Mouse (Mus musculus) fat pad, adult 2 months (tissue): ENCODE data around the gene Fndc8.

Source experiments
- DNase-seq: peaks from one replicate; pipeline ENCODE4 v3.0.0-alpha.2; 2011; ENCODE audit warnings: low read depth, low spot score; ENCODE audit errors: extremely low read depth

The Fndc8 gene

DNA sequence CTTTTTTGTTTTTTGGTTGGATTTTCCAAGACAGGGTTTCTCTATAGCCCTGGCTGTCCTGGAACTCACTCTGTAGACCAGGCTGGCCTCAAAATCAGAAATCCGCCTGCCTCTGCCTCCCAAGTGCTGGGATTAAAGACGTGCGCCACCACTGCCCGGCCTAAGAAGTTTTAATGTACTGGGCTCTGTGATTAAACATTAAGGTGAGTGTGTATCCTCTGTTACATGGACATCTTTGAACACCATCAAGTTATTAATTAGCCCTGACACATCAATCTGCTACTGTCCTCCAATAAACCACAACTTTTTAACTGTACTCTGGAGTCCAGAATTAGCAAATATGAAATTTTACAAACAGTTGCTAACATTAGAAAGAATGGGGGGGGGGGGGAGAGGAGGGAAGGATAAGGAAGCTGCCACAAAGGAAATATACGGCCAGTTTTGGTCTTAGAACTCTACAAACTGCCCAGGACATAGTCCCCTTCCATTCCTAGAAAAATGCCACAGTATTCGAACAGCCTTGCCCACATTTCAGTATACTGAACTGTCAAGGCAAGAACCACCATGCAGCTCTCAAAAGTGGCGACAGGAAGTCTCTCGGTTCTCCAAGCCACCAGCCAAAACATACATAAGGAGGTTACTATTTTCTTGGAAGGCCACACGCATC, 22.3 kb upstream of the Fndc8 start:
- DNase-seq, result no peak

DNA sequence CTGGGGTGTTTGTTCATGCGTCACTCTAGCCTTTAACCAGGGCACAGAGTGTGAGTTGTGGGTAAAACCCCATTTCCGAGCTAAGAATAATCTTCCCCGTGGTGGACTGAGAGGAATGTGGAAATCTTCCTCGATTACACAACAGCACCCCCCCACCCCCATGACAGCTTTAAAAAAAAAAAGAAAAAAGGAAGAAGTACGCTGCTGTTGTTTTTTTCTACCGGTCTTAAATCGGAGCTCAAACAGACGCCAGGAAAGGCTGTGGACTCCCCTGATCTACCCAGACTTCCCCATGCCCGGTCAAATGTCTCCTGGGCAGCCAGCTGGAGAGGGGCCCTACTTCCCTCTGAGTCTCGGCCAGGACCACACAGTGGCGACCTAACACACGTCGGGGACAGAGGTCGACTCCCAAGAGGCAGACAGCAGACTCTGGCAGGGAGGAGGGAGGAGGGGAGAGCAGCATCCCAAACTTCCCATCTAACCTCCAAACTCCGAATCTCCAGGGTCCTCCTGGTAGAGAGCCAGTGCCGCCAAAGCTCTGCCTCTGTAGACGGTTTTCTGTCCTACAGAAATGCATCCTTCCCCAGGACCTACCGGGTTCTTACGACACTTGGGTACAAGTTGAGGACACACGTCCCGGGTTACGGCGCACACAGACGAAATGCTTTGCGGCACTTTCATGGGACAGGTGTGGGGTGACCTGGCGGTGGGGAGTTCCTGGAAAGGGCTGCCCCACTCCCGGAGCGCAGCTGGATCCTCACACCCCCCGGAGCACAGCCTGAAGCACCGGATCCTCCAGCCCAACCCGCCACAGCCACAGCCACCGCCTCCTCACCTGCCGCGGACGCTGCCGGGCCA, 21.5 kb upstream of the Fndc8 start:
- DNase-seq, result no peak

DNA sequence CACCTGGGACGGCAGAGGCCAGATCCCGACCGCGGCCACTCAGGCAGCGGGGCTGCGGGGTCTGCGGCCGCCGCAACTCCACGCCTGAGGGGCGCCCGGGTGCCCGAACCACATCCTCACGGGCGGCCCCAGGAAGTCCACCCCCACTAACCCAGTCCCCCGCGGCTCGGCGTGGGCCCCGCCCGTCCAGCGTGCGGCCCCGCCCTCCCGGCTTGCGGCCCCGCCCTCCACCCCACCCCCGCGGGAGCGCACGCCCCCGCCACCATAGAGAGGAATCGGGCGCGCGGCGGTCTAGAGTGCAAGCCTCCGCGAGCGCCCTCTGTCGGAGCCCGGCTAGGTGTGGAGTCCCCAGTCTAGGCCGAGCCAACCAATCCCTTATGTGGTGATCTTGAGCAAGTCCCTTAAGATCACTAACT, 20.9 kb upstream of the Fndc8 start, which contains the start of gene Rffl:
Gene Rffl, minus strand, starts transcription at position 180 of the 416 bp plus-strand sequence.
- no peak for DNase-seq

DNA sequence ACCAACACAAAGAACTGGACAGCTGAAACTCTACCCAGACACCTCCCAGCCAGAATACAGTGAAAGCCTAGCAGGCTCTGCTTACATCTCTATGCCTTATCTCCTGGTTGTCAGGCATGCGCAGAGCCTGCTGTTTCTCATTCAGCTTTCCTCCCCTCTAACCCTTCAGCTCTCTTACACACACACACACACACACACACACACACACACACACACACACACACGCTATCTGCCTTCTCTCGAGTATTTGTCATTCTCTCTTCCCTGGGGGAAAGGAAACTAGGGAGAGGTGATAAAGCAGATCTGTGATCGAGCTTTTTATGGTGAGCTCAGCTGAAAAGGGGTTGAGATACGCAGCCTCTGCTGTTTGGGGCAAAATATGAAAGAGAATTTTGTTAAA, 17.0 kb upstream of the Fndc8 start:
- no peak for DNase-seq

DNA sequence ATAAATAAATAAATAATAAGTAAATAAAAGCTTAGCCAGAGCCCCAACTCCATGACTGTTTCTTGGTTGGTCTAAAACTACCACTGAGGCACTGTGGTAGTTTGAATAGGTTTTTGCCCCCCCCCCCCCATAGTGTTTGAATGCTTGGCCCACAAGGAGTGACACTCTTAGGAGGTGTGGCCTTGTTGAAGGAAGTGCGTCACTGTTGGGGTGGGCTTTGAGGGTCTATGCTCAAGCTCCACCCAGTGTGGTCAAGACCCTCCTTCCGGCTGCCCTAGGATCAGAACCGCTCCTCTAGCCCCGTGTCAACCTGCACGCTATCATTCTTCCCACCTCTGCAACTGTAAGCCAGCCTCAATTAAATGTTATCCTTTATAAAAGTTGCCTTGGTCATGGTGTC, 16.3 kb upstream of the Fndc8 start:
- DNase-seq, result no peak

DNA sequence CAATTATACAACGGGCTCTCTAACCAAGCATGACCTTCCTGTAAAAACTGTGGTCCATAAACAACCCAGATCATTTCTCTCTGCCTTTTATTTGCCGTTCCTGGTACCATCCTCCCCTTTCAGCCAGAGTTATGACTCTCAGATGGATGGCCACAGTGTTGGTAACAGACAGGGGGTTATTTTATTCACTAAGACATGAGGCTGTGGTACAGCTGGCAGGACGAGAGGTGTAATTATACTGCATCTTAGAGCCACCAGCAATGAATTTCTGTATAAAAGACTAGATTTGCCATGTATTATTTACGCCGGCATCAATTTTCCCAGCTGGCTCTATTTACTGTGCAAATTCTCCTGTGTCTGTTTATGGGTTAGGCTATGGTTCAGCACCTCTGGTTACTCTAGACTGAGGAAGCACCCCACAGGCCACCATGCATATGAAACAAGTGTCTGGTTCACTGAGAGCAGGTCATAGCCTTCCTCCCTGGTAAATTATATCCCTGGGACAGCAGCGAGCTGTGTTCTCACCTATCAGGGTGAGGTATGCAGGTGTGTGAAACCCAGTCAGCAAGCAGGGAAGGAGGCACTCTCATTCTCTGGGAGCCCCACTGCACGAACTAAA, 14.1 kb upstream of the Fndc8 start:
- no peak for DNase-seq

DNA sequence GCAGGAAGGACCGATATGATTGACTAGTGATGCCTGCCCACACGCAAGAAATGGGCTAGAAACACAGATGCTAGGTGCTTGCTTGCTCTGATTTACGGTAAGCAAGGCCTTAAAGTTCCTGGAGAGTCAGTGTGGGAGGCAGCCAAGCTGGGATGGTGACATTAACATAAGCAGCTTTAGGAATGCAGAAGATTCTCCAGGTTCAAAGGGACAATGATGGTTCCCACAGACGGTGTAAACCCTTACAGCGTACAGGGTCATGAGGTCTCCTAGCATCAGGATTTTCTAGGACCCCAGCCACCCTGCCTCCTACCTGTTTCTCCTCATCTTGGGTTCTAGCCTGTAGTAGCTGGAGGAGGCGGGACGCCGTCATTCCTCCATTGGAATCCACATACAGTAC, 8.7 kb upstream of the Fndc8 start:
- DNase-seq, result no peak

DNA sequence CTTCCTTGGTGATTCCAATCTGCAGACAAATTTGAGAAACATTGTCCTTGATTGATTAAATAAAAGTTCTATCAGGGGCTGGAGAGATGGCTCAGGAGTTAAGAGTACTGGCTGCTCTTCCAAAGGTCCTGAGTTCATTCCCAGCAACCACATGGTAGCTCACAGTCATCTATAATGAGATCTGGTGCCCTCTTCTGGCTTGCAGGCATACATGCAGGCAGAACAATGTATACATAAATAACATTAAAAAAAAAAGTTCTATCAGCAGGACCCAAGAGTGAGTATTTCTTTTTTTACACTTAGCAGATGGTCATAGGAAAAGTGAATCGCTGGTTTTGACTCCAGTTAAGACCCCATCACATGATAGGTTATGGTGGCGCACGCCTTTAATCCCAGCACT, 5.4 kb upstream of the Fndc8 start:
- DNase-seq, result no peak

DNA sequence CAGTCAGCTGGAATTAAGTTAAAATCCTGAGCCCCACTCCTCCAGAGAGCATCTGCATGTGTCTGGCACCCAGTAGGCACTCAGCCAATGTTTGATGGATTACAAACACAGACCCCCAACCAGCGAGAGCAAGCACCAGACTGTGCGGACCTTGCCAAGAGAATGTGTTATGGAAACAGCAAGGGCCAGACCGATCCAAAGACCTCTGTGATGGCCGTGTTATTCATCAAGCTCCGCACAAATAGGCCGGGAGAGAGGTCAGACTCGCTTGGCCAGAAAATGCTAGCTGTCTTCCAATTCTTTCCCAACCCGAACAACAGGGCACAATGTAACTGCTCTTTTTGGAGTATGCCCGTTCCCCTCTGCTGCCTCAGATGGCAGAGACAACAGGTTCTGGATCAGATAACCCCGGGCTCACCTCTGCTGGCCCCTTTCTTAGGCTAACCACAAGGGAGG, 3.4 kb upstream of the Fndc8 start:
- no peak for DNase-seq

DNA sequence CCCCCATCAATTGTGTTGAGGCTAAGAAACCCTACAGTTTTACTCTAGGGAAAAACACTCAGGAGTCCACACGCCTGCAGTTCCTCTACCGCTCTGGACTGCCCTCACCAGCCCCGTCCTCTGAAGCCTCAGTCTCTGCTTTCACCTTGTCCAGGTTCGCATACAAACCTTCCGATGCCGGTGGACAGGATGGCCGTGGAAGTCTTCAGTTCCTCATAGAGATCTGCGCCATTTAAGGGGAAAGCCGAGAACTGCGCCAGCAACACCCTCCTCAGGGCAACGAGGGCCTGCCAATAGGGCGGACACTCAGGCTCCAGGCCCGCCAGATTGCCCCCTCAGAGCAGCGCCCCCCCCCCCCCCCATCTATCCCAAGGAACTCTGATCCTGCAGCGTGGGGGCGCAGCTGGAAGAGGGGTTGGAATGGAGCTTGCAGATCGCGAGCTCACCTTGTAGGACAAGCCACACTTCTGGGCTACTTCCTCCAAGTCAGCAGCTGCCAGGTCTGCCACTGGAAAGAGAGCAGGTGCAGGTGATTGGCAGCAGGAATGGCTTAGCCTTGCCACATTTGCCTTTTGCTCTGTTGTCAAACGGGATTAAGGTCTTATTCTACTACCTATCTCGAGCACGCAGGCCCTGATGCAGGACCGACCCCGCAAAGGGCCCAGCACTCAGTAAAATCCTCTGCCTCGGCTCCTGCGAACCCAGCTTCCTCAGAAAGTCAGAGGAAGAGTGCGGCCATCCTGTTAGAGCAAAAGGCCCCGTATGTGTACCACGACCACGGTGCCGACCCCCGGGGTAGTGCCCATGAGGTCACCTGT, 2.2 kb upstream of the Fndc8 start:
- DNase-seq, result no peak

DNA sequence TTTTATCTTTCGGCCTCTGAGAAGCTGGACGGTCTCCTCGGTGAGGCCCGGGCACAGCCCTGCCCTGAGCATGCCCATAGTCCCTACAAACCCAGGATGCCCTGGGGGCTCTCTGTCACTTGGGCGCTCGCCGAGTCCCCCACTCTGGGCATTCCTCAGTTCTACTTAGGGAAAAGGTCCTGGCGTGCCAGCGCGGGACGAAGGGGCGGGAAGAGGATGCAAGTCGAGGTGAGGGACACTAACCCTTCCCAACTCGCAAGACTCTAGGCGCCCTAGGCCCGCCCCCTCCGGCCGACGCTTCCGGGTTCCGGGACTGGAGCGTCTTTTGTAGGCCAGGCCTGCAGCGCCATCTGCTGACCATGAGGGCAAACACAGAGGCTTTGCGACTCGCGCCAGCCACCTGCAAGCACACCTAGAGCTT, 1.6 kb upstream of the Fndc8 start, which contains the start of gene Rad51d:
Gene Rad51d, minus strand, starts transcription at position 273 of the 421 bp plus-strand sequence.
- DNase-seq, result no peak

DNA sequence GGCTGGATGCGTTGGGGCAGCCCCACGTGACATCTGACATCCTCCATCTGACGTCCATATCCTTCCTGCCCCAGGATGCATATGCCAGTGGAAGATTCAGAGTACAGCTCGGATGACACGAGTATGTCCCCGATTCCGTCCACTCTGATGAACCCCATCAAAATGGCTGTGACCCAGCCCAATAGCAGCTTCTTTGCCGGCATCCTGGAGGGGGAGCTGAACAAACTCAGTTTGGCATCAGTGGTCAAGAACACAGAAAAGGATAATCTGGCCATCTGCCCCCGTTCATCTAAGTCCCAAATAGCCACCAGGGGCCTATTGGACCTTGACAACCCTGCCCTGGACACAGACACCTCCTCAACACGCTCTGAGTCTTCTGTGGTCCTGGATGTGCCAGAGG, 5.6 kb downstream of the Fndc8 start:
- no peak for DNase-seq

DNA sequence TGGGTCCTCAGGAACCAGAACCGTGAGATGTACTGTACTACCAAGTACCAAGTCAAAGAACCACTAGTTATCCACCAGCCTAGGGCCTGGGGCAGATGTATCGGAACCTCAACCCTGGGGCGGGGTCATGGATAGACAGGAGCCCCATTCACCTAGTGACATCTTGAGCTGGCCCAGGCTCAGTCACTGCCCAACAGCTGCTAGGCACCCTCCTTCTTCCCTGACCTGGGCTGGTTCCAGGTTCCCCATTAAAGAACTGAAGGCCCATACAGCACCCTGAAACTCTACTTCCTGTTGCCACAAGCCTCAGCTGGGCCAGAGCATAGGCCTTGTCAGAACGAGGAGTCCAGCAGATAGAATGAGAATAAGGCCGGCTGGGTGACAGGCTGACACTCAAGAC, 7.8 kb downstream of the Fndc8 start:
- DNase-seq, result no peak

DNA sequence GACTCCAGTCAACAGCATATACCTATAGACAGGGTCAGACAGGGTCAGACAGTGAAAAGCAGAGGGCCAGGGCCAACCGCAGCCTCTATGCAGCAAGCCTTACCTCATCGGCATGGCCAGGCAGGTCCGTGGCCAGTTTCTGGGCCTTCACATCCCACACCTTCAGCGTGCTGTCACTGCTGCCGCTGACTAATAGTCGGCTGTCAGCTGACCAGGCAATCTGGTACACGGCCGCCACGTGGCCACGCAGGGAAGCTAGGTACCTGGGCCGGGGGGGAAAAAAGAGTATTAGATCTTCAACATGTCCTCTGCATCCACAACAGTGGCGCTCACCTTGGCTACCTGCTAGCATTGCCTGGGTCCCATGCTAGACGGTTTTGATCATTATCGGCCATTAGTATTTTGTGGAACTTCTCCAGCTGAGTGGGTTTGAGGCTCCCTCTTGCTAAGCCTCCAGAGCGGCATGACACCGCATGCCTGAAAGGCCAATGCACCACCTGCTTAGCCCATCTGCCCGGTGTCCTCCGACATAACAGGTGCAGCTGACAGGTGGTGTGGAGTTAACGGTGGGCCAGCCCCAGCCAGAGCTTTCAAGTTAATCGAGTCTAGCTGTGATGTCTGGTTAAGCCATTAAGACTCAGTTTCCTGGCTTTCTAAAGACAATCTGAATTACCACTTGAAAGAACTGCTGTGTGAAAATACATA, 9.8 kb downstream of the Fndc8 start:
- no peak for DNase-seq

DNA sequence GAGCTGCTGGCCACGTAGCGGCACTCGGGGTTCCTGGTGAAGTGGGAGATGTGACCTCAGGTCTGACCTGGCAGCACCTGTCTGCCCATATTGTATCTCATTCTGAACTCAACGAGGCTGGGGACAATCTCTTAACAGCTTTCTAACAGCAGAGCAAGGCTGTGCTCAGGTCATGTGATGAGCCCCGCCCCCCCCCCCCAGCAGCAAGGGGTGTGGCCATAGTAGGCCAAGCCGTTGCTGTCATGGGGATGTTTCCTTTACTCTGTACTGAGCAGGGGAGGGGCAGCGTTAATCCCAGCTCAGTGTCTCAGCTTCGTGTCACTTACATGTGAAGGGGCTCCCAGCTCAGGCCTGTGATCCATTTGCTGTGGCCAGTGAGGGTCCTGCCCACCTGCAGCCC, 13.0 kb downstream of the Fndc8 start:
- no peak for DNase-seq

DNA sequence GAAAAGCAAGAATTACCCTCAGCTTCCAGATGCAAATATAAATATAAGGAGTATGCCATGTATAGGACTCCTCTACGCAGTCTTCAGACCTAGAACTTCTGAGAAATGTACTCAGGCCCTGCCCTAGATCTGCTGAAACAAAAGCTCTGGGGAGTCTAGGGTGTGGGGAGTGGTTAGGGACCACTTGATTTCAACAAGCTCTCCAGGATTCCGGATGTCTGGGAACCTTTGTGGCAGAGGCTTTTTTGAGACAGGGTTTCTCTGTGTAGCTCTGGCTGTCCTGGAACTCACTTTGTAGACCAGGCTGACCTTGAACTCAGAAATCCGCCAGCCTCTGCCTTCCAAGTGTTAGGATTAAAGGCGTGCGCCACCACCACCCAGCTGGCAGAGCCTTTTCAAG, 13.9 kb downstream of the Fndc8 start:
- DNase-seq, result no peak

DNA sequence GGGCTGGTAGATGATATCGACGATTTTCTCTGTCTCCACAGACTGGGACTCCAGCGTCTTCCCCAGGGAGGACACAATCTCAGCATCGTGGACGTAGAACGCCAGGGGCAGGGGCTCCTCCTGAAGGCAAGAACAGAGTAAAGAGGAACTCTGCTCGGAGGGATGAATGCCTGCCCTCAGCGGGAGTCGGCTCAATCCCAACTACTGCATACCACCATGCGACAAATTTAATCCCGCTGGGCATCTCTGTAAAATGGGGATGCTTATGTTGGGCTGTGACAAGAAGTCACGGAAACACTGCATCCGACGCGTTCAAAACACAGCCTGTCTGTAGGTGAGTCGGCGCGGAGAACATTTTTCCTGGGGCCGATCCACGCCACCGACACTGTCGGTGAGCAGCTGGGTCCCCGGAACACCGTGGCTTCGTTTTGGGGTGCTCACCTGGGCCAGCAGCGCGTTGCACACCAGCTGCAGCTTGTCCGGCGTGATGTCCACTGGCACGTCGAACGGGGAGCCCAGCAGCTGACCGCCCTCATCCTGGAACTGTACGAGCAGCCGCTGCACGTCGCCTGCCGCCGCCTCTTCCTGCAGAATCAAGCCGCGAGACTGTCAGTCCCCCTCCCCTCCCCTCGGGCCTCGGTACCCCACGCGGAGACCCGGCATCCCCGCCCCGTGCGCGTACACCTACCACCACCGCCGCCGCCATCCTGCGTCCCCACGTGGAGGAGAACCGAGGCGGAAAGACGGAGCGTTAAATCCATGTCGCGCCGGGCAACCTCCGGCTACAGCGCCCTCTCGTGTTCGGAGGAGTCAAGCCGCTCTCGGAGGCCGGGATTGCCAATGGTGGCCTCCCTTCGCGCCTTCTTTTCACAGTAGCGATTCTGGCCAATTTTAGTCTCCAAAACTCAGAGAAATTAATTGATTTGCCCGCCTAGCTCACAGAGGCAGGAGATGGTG, 16.0 kb downstream of the Fndc8 start, which contains the start of gene Nle1:
Gene Nle1, minus strand, starts transcription at position 761 of the 957 bp plus-strand sequence.
- DNase-seq, result no peak

DNA sequence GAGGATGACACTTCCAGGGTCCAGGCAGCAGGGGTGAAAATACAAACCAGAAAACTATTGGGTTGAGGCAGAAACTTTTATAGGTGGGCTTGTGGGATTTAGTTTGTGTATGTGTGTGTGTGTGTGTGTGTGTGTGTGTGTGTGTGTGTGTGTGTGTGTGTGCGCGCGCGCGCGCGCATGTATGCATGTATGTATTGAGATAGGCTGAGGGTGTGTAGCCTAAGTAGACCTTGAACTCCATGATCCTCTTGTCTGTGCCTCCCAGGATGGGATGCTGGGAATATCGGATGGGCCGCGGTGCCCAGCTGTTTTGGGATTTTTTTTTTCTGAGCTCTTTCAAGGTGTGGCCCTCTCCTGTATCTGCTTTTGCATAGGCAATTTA, 16.7 kb downstream of the Fndc8 start:
- no peak for DNase-seq

DNA sequence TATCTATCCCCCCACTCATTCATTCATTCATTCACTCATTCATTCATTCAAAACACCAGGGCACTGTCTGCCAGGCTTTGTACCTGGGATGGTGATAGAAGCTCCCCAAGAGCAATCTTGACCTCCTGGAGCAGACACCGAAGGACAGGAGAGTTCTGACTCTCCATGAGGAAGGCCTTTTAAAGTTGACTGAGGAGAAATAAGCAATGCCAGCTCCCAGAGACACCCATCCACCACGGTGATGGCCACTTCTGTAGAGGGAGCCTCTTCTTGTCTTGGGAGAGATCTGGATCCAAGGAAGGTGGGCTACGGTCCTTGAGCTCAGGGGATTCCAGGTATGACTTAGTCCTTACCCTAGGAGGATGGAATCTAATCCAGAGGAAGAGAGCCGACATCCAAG, 18.3 kb downstream of the Fndc8 start, which contains the start of gene Unc45b:
Gene Unc45b, plus strand, starts transcription at position 301 of the 400 bp plus-strand sequence.
- DNase-seq, result no peak
